Mouse (Mus musculus) E14TG2a.4 (cell line): Measurements from ENCODE around the gene Itfg2.

Source experiments
- H3K27me3 ChIP-seq: 2 replicates; pipeline ENCODE4 v1.6.1; 2014; ENCODE audit warnings: low read length, control low read depth; ENCODE audit not compliant: insufficient read depth
- H3K36me3 ChIP-seq: 2 replicates; pipeline ENCODE4 v1.6.1; 2014; ENCODE audit warnings: low read length, control low read depth; ENCODE audit not compliant: insufficient read depth
- H3K4me1 ChIP-seq: replicated peaks from 2 replicates; pipeline ENCODE4 v1.6.1; 2014; ENCODE audit warnings: low read depth, low read length, control low read depth
- H3K4me3 ChIP-seq: replicated peaks from 2 replicates; pipeline ENCODE4 v1.5.1; 2014; ENCODE audit warnings: mild to moderate bottlenecking, low read length
- H3K9me3 ChIP-seq: 2 replicates; pipeline ENCODE4 v1.6.1; 2014; ENCODE audit warnings: low read length, control low read depth
- CTCF ChIP-seq: conservative IDR thresholded peaks from 2 replicates; pipeline ENCODE4 v1.5.1; 2014; ENCODE audit warnings: low read length
- NANOG ChIP-seq: IDR thresholded peaks from 2 replicates; pipeline ENCODE4 v1.6.1; 2014; ENCODE audit warnings: borderline replicate concordance, low read length, mixed read lengths
- POU5F1 ChIP-seq: IDR thresholded peaks from 2 replicates; pipeline ENCODE4 v1.6.1; 2014; ENCODE audit warnings: low read length, borderline replicate concordance

Gene Itfg2

DNA sequence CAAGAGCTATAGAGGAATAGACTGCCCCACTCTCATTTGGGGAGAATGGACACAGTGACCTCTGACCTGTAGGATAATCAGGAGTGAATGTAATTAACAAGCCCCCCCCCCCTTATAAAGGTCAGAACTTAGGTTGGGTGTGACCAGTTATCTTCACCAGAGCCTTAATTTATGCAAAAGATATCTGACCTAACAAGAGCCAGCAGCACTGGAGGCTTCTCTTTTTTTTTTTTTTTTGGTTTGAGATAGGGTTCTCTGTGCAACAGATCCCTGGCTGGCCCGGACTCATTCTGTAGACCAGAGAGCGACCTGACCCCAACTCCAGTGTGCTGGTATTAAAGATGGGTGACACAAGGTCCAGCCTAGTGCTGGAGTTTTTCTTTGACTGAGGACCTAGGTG, 4.6 kb upstream of the Itfg2 start:
- Histone ChIP-seq H3K27me3 (no peaks in the 10 kb centered on the region), H3K9me3 (no peaks in the 10 kb centered on the region)
- TF ChIP-seq POU5F1 (no peak), NANOG (no peak), CTCF (no peak)

DNA sequence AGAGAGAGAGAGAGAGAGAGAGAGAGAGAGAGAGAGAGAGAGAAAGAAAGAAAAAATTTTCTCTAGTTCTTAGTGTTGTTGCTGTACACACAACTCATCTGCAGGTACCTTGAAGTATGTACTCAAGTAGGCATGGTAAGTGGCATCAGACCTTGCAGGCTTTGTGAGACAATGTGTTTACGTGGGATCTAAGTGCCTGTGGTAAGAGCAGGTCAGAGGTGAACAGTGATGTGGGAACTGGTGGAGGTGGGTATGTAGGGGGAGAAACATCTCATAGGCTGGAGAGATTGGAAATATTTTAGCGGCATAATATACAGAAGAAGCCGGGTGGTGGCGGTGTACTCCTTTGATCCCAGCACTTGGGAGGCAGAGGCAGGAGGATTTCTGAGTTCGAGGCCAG, 2.8 kb upstream of the Itfg2 start:
- no peaks in the 10 kb centered on the region for H3K27me3 ChIP-seq
- no peak for TF ChIP-seq POU5F1
- TF ChIP-seq NANOG, result no peak
- TF ChIP-seq CTCF, result no peak
- H3K36me3 ChIP-seq, result peaks cover 67% of the 10 kb centered on the region
- no peaks in the 10 kb centered on the region for H3K9me3 ChIP-seq
- peaks cover 60% of the 10 kb centered on the region for H3K4me1 ChIP-seq
- H3K4me3 ChIP-seq, result no peak overlapping the region

More for the DNA sequence above, 4.6 kb upstream of the Itfg2 start:
- Histone ChIP-seq H3K36me3 (peaks cover 81% of the 10 kb centered on the region), H3K4me1 (peaks cover 70% of the 10 kb centered on the region), H3K4me3 (no peak overlapping the region)

DNA sequence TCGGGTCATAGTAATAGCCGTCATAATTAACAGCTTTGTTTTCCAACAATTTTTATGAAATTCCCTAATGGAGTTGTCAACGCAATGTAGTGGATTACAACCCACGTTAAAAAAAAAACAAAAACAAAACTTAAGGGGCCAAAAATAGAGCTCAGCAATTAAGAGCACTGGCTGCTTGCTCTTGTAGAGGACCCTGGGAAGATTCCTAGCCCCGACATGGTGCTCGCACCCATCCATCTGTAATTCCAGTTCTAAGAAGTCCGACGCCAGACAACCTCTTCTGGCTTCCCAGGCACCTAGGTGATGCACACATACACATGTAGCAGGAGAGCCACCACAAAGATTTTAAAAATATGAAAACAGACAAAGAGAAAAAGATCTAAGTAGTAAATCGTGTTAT, 315 bp upstream of the Itfg2 start:
- H3K9me3 ChIP-seq, result no peaks in the 10 kb centered on the region
- H3K4me3 ChIP-seq, result peak overlapping the region; percentile 87
- H3K36me3 ChIP-seq, result peaks cover 60% of the 10 kb centered on the region
- no peaks in the 10 kb centered on the region for H3K27me3 ChIP-seq
- H3K4me1 ChIP-seq, result peaks cover 51% of the 10 kb centered on the region
- no peak for TF ChIP-seq CTCF
- no peak for TF ChIP-seq NANOG
- TF ChIP-seq POU5F1, result no peak

DNA sequence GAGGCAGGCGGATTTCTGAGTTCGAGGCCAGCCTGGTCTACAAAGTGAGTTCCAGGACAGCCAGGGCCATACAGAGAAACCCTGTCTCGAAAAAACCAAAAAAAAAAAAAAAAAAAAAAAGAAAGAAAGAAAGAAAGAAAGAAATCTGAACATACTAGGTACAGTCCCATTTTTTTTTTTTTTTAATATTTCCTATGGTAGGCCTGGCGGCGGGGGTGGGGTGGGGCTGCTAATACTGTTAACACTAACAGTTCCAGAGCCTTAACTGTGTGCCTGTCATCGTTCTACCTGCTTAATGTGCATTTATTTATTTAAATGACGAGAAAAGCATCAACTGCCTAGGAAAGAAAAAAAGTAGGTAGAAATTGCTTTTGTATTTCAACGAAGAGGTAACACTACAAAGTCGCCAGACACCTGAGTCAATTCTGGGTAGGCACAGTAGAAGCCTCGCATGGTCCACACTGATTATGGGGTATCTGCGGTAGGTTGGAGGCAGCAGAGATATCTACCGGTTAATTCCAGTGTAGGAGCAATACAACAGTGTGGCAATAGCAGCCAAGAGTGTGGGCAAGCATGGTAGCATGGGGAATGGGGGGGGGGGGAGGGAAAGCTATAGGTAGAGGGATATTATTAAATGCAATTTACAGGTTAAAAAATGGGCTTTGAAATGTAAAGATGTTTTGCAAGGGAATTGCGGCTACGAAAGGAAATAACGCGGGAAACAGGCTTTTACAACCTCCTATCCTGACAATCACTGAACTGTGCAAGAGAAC, 1.0 kb downstream of the Itfg2 start:
- Histone ChIP-seq H3K4me3 (peak overlapping the region; percentile 87), H3K9me3 (no peaks in the 10 kb centered on the region), H3K36me3 (peaks cover 54% of the 10 kb centered on the region), H3K4me1 (peaks cover 41% of the 10 kb centered on the region), H3K27me3 (no peaks in the 10 kb centered on the region)
- TF ChIP-seq POU5F1 (no peak), CTCF (no peak), NANOG (no peak)

DNA sequence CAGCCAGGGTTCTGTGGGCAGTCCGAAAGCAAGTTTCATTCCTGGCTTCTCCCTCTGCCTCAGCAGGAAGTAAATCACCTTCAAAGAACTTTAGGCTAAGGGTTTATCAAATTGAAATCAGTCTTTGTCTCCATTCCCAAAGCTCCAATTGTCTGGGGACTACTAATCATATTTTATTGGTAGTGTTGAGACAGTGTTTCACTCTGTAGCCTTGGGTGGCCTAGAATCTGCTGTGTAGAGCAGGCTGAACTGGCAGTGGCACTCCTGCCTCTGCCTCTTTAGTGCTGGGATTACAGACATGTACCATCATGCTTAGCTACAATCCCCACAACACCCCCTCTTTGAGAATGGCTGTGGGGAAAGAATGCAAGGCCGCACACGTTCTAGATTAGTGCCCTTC, 3.3 kb downstream of the Itfg2 start:
- Histone ChIP-seq H3K36me3 (peaks cover 53% of the 10 kb centered on the region), H3K4me1 (peaks cover 51% of the 10 kb centered on the region), H3K27me3 (no peaks in the 10 kb centered on the region), H3K4me3 (no peak overlapping the region), H3K9me3 (no peaks in the 10 kb centered on the region)
- no peak for TF ChIP-seq POU5F1
- TF ChIP-seq NANOG, result no peak
- no peak for TF ChIP-seq CTCF

DNA sequence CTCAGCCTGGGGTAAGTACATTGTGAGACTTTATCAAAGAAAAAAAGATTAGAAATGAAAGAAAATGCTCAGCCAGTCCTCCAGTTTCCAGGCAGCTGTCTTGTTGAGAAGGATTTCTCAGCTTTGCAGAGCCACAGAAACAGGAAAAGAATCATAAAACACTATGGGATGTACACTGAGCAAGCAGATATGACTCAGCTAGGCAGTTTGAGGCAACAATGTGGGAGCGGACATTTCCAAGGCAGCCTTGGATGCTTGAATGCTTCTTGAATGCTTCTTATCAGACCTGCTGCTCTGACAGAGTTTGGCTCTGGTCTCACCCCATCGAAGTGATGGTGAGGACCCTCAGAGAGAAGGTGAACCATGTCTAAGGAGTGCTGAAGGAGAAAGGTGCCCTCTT, 3.7 kb downstream of the Itfg2 start:
- Histone ChIP-seq H3K4me3 (no peak overlapping the region), H3K9me3 (no peaks in the 10 kb centered on the region), H3K36me3 (peaks cover 50% of the 10 kb centered on the region), H3K4me1 (peaks cover 48% of the 10 kb centered on the region), H3K27me3 (no peaks in the 10 kb centered on the region)
- no peak for TF ChIP-seq CTCF
- no peak for TF ChIP-seq POU5F1
- TF ChIP-seq NANOG, result no peak

DNA sequence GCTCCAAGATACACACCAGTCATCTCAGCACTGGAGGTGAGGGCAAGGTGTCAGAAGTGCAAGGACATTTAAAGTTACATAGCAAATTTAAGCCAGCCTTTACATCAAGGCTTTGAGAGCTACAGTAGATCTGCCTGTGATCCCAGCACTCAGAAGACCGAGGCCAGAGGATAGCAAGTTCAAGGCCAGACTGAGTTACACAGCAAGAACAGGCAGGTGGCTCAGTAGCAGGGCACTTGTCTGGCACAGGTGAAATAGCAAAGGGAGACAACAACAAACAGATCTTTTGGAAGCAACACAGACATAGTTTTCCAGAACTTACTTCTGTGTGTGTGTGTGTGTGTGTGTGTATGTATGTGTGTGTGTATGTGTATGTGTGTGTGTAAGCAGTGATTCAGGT, 6.7 kb downstream of the Itfg2 start:
- TF ChIP-seq POU5F1 (no peak), CTCF (no peak), NANOG (no peak)
- no peaks in the 10 kb centered on the region for H3K27me3 ChIP-seq

DNA sequence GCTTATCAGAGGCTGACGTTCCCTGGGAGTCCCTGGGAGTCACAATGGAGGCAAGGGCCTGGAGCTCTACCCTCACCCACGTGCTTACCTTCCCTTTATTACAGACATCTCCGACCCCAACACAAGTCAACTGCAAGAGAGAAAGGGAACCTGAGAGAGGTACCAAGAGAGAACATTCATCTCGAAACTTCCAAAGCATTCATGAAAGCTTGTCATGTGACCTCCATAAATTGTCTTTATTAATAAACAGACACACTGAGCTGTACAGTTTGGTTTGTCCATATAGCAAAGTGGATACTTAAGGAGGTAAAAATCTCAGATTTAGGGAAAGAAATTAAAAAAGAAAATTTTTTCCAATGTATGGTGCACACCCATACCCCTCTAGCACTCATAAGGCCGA, 8.6 kb downstream of the Itfg2 start:
- no peak for TF ChIP-seq POU5F1
- TF ChIP-seq NANOG, result no peak
- no peak for TF ChIP-seq CTCF
- H3K9me3 ChIP-seq, result no peaks in the 10 kb centered on the region
- H3K4me1 ChIP-seq, result peaks cover 40% of the 10 kb centered on the region
- H3K4me3 ChIP-seq, result no peak overlapping the region
- H3K27me3 ChIP-seq, result no peaks in the 10 kb centered on the region
- peaks cover 70% of the 10 kb centered on the region for H3K36me3 ChIP-seq

More for the DNA sequence above, 6.7 kb downstream of the Itfg2 start:
- Histone ChIP-seq H3K36me3 (peaks cover 66% of the 10 kb centered on the region), H3K4me3 (no peak overlapping the region), H3K4me1 (peaks cover 50% of the 10 kb centered on the region), H3K9me3 (no peaks in the 10 kb centered on the region)

DNA sequence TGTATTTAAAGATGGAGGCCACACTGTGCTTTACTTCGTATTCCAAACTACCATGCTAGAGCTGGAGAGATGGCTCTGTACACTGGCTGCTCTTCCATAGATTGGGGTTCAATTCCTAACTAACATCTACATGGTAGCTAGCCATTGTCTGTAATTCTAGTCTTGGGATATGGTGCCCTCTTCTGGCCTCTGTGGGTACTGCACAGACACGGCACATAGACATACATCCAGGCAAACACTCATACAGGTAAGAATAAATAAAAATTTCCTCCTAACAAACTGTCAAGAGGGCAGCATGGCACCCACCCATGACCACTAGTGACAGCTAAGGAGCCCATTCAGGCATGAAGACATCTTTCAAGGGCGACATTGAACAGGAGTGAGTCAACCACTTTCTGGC, 13.6 kb downstream of the Itfg2 start:
- Histone ChIP-seq H3K36me3 (peaks cover 86% of the 10 kb centered on the region), H3K4me1 (peaks cover 69% of the 10 kb centered on the region), H3K4me3 (no peak overlapping the region), H3K9me3 (no peaks in the 10 kb centered on the region), H3K27me3 (no peaks in the 10 kb centered on the region)
- TF ChIP-seq POU5F1 (no peak), CTCF (peak; percentile 96)
